Mouse (Mus musculus) brown adipose tissue, adult 24 weeks (tissue): ENCODE data around the gene Akr1c19. TPM values are rescaled to one million over a fixed set of nuclear protein-coding genes. Genes with fewer than 3 reads are reported as not detected.
"Not testable (repeated sequence)": the region's sequence is repeated elsewhere in the genome, so short reads cannot be mapped to it uniquely, and the experiment has no call there.

ENCODE experiments used
- H3K27ac ChIP-seq: fragments of 200-500 bp; replicated peaks from 2 replicates; pipeline ENCODE4 v1.5.1; 2012; ENCODE audit warnings: low read depth, mild to moderate bottlenecking, low read length
- H3K4me1 ChIP-seq: fragments of 200-500 bp; 2 replicates; pipeline ENCODE4 v1.6.1; 2012; ENCODE audit warnings: low read length, mixed read lengths; ENCODE audit not compliant: control insufficient read depth, insufficient read depth, insufficient read length
- H3K4me3 ChIP-seq: fragments of 200-500 bp; 2 replicates; pipeline ENCODE4 v1.5.1; 2012; ENCODE audit warnings: low read depth, mild to moderate bottlenecking, low read length, moderate library complexity; ENCODE audit not compliant: insufficient read depth
- polyA plus RNA-seq: library from polyadenylated mRNA; stranded (reverse); fragments of >200 nt; gene quantifications from 2 replicates; pipeline ENCODE4 v1.2.4, GENCODE M21; 2012; ENCODE audit not compliant: missing spikeins, insufficient read depth, insufficient read length

Akr1c19 gene
- polyA plus RNA-seq, 1 experiment = not detected

DNA sequence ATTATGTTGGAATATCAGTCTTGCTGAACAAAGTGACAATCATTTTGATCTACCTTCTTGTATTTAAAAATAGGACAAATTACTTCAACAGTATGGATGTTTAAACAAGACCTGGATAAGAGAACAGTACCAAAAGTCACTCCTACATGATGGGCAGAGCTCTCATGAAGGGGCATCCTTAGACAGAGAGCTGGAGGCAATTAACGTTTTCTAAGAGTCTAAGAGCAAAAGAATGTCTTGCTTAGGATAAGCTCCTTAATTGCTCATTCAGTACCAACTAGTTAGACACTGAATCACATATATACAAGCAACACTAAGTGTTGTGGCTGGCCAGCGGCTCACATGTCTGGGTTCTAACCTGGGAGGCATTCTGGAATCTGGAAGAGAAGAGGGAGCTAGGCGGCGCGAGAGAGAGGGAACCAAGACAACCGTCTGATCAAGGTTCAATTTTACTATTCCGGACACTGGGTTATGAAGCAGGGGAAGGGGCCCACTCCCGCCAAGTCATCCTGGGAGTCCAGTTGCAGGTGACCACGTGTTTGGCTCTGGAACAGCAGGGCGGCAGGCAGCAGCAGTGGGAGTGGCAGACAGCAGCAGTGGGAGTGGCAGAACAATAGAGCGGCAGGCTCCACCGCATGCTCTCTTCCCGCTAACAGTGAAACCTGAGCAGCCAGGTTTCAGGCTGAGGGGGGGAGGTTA is 16.5 kb downstream of the Akr1c19 start:
- no peak overlapping the region for H3K4me3 ChIP-seq
- H3K27ac ChIP-seq = no peak overlapping the region
- H3K4me1 ChIP-seq = no peaks in the 10 kb centered on the region

DNA sequence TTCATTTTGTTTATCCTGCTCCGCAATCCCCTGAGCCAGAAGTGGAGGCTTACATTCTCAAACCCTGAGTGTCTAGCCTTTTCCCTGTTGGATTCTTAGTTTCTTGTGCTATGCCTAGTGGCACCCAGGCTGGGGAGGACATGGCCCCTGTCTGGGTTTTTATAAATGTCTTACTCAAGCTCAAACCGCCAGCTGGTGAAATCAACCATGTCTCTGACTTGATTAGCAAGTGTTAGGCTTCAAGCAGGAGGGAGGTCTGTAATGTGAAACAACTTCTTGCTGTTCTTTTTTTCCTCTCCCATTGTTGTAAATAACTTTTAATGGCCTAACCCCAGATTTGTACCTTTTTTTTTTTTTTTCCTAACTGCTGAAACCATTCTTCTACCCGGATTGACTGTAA is 20.8 kb downstream of the Akr1c19 start:
- H3K27ac ChIP-seq = no peak overlapping the region
- no peak overlapping the region for H3K4me3 ChIP-seq
- H3K4me1 ChIP-seq = no peaks in the 10 kb centered on the region

DNA sequence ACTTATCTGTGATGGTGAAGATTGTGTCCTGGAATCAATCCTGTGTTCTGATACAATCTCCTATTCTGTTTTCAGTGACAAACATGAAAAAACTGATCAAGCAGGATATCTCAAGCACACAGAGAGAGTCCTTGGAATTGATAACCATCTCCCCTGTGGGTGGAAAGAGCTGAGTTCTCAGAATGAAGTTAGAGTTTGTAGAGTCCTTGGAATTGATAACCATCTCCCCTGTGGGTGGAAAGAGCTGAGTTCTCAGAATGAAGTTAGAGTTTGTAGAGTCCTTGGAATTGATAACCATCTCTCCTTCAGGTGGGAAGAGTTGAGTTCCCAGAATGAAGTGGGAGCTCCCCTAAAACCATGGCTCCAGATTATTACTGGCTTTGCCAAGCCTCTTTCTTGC is 28.4 kb downstream of the Akr1c19 start:
- H3K27ac ChIP-seq, H3K4me1 ChIP-seq, H3K4me3 ChIP-seq: not testable (repeated sequence)

DNA sequence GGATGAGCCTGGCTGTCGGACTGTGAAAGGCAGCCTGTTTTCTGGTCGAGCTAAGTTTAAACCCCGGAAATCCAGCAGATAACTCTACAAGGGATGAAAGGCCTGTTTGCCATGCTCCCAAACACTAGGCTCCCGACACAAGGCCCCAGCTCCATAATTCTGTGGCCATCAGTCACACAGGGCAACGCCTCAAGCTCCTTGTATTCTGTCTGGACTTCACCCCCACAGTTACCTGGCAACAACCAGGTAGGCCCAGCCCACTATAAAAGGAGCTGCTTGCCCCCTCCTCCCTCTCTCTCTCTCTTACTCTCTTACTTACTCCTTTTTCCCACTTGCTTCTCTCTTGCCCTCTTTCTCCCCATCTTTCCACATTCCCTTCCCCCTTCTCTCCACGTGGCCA is 28.8 kb downstream of the Akr1c19 start:
- H3K27ac ChIP-seq = no peak overlapping the region
- no peak overlapping the region for H3K4me3 ChIP-seq
- H3K4me1 ChIP-seq = no peaks in the 10 kb centered on the region

DNA sequence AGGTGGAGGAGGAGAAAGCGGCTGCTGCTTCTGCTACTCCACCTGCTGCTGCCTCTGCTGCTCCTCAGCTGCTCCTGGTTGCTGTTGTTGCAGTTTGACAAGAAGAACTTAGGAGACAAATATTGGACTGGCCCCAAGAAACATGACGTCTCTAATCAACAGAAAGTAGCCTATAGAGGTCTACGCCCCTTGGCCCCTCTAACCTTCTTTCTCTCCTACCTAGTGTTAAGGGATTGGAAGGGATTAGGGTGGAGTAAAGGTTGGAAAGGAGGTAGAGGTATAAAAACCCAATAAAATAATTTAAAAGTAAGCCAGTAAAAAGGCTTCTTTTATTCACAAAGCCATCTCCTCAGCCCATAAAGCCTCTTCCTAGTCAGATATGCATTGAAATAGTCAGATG is 36.1 kb downstream of the Akr1c19 start:
- Histone ChIP-seq H3K4me3 (no peak overlapping the region), H3K4me1 (no peaks in the 10 kb centered on the region), H3K27ac (no peak overlapping the region)

DNA sequence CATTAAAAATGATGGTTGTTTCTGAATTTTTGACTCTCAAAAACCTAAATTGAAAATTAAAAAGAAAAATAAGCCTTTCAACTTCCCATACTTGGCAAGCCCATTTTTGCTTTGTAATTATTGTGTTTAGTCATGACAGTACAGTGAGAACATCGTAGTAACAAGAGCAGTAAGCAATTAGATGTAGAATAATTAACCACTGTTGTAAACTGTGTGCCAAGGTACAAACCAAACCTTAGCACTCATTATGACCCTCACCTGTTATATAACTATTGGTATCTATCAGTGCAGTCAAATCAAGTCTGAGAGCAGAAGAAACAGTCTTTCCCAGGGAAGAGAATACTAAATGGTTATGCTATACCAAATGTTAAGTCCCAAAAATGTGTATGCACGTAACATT is 36.5 kb downstream of the Akr1c19 start:
- no peak overlapping the region for H3K4me3 ChIP-seq
- no peaks in the 10 kb centered on the region for H3K4me1 ChIP-seq
- no peak overlapping the region for H3K27ac ChIP-seq

DNA sequence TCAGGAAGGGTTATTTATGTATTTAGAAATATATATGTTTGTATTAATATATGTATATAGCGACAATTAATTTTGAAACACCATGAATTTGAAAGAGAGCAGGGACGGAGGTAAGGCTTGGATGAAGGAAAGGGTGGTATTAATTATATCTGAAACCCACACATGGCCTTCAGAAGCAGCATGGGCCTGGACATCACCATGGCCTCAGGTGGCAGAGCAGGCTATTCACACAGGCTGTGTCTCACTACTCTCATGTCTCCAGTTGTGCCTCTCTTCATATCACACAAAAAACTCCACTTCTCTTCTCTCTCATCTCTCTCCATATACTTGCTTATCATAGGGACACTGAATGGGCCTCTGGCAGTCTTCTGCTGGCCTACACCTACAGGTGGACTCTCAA is 37.0 kb downstream of the Akr1c19 start:
- H3K4me1 ChIP-seq, H3K4me3 ChIP-seq, H3K27ac ChIP-seq: not testable (repeated sequence)

DNA sequence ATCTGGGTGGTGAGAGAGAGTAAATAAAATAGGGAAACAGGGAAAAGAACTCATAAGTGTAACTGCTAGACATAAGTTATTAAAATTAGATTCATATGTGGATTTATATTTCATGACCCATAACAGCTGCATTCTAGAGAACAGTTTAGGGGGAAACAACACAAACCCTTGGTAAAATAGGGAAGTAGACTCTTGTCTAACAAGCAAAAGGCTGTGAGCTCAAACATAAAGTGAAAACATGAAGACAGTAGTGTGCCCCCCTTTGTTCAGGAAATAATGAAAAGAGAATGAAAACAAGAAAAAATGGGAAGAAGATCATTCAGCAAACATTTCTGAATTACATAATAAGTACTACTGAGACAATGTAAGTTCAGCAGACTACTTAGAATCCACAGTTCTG is 42.4 kb downstream of the Akr1c19 start:
- Histone ChIP-seq H3K4me3 (no peak overlapping the region), H3K4me1 (no peaks in the 10 kb centered on the region)

DNA sequence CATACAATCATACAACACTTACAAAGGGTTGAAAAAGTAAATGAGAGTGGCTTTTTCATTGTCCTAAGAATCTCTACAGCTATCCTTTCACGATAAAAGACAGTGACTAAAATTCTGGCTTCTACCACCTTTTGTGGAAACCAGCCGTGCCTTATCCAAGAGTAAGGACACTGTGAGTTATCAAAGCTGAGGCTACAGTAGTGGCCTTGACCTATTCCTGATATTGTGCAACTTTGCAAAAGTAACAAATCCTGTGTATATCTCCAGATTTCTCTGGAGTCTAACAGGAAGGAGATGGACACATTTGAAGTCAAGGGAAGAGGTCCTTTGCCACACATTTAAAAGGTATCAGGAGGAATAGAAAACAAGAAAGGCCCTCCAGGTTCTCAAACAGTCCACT is 49.0 kb downstream of the Akr1c19 start:
- H3K27ac ChIP-seq = no peak overlapping the region
- H3K4me1 ChIP-seq = no peaks in the 10 kb centered on the region
- no peak overlapping the region for H3K4me3 ChIP-seq

More for the DNA sequence above, 42.4 kb downstream of the Akr1c19 start:
- H3K27ac ChIP-seq = no peak overlapping the region

DNA sequence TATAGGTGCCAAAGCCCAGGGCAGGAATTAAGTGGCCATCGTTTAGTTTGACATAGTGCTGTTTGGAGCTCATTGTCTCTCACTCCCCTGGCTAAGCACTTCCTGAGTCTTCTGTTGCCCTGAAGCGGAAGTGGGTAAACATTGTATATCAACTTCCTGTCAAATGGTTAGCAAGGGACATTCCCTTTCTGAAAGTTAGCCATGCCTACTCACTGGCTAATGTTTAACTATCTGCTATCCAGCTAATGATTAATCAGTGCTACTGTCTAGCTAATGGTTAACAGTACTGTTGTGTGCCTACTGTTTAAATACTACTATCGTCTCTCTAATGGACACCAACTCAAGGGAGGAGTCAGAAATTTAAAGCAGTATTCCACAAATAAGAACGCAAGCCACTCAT is 50.8 kb downstream of the Akr1c19 start, which contains the start of gene Akr1c12:
Akr1c12 (minus strand) TSS at position 150 of the 400 bp plus-strand sequence.
- no peak within 1 kb of the TSS for H3K27ac ChIP-seq
- H3K4me1 ChIP-seq = no peaks in the 10 kb centered on the region
- no peak within 1 kb of the TSS for H3K4me3 ChIP-seq

DNA sequence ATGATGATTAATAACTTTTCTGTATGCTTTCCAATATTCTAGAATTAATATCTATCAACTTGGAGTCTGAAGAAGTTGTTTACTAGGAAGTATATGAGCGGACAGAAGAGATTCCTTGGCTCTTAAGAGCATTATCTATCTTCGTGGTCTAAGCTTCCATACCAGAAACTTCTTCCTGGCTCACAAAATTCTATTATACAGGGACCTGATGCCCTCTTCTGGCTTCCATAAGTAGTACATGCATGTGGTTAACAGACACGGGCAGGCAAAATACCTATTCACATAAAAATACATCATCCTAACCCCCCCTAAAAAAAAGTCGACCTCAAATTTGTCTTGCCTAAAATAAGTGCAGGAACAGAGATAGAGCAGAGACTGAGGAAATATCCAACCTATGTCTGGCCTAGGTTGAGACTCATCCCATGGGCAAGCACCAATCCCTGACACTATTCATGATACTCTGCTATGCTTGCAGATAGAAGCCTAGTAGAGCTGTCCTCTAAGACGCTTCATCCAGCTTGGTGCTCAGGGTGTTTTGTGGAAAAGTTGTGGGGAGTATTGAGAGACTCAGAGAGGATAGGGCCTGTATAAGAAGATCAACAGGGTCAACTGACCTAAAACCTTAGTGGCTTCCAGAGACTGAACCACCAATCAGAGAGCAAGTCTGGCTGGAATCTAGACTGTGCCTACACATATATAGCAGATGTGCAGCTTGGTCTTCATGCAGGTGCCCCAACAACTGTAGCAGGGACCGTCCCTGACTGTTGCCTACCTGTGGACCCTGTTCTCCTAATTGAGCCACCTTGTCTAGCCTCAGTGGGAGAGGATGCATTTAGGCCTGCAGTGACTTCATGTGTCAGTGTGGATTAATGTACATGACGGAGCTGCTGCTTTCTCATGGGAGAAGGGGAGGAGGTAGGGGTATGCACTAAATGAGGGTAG is 53.2 kb downstream of the Akr1c19 start:
- Histone ChIP-seq H3K4me1 (no peaks in the 10 kb centered on the region), H3K27ac (no peak overlapping the region), H3K4me3 (no peak overlapping the region)

DNA sequence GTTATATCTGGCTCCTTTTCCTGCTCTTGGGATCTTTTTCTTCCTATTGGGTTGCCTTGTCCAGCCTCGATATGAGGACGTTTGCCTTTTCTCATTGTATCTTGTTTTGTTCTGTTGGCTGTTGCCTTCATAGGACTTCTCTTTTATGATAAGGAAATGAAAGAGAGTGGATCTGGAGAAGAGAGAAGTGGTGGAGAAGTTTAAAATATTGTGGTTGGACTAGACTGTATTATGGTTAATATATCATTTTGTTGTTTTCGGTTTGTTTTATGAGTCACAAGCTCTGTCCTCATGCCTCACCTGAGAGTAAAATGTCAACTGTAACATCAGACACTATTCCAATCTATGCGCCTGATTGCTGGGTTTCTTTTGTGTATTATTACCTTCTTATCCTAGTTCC is 68.5 kb downstream of the Akr1c19 start:
- no peaks in the 10 kb centered on the region for H3K4me1 ChIP-seq
- no peak overlapping the region for H3K27ac ChIP-seq

More for the DNA sequence above, 68.5 kb downstream of the Akr1c19 start:
- no peak overlapping the region for H3K4me3 ChIP-seq

Other genes with a start within 250 kb of the Akr1c19 start
- 0.96 and 1.3 TPM in 2 replicates for gene Akr1c14, start 179.7 kb upstream of the Akr1c19 start, polyA plus RNA-seq
- 1.4 TPM in 1 of 2 replicates, not detected in the other for gene Akr1c18, start 78.0 kb upstream of the Akr1c19 start, polyA plus RNA-seq
- 10.8 and 13.2 TPM in 2 replicates for gene Akr1c13, start 37.5 kb upstream of the Akr1c19 start, polyA plus RNA-seq
- gene Akr1c12, start 50.7 kb downstream of the Akr1c19 start, polyA plus RNA-seq = not detected in 2 replicates
- gene Akr1c6, start 205.6 kb downstream of the Akr1c19 start, polyA plus RNA-seq = not detected in 2 replicates